Mouse (Mus musculus): Measurements from ENCODE around the gene Dnm3.

GRCm38 (mm10) chr1:162018601-162018977 is 459.2 kb downstream of the Dnm3 start:
- TF ChIP-seq EP300 (IDR thresholded peaks at IDR 0.05; ENCODE audit: insufficient read depth, low read depth, low read length): no peak
- no peak for TF ChIP-seq CTCF (IDR thresholded peaks at IDR 0.05; ENCODE audit: low read depth, low read length)
